Comparison of ENCODE assay signal across 25 mouse cellular contexts in genomic region chr2:20571940-20572339, GRCm38 (mm10).
"Had no signal": no experiment of that assay in that cellular context is flagged by ENCODE, and none has a peak within 500 bp of the region (broad histone marks: within the 10 kb centered on the region; RNA-seq: fewer than 3 reads in every experiment).

No protein-coding gene starts in this region.

- H3K9me3 ChIP-seq: embryonic facial prominence, embryonic 10.5 days; embryonic facial prominence, embryonic 12.5 days; embryonic facial prominence, embryonic 13.5 days; embryonic facial prominence, embryonic 15.5 days; forebrain, embryonic 10.5 days; forebrain, embryonic 12.5 days; forebrain, embryonic 13.5 days; forebrain, embryonic 15.5 days had no signal

- H3K9ac ChIP-seq: embryonic facial prominence, embryonic 12.5 days; embryonic facial prominence, embryonic 13.5 days; embryonic facial prominence, embryonic 15.5 days; forebrain, embryonic 12.5 days; forebrain, embryonic 13.5 days; forebrain, embryonic 15.5 days; forebrain, postnatal 0 days had no signal

- H3K4me1 ChIP-seq: embryonic facial prominence, embryonic 10.5 days; embryonic facial prominence, embryonic 12.5 days; embryonic facial prominence, embryonic 13.5 days; embryonic facial prominence, embryonic 15.5 days; forebrain, embryonic 12.5 days; forebrain, embryonic 15.5 days had no signal

- H3K4me2 ChIP-seq: embryonic facial prominence, embryonic 12.5 days; embryonic facial prominence, embryonic 13.5 days; embryonic facial prominence, embryonic 15.5 days; forebrain, embryonic 12.5 days; forebrain, embryonic 13.5 days; forebrain, embryonic 15.5 days had no signal

- H3K4me3 ChIP-seq: embryonic facial prominence, embryonic 10.5 days; embryonic facial prominence, embryonic 12.5 days; embryonic facial prominence, embryonic 13.5 days; embryonic facial prominence, embryonic 15.5 days; erythroblast, embryonic 14.5 days; forebrain, embryonic 10.5 days; forebrain, embryonic 12.5 days; forebrain, embryonic 13.5 days; forebrain, embryonic 15.5 days; gastrocnemius, adult 2 months; heart, adult 2 months had no signal

- H3K27me3 ChIP-seq: embryonic facial prominence, embryonic 12.5 days; embryonic facial prominence, embryonic 13.5 days; embryonic facial prominence, embryonic 15.5 days; forebrain, embryonic 12.5 days; forebrain, embryonic 13.5 days; forebrain, embryonic 15.5 days had no signal

- DNase-seq: cerebellum, adult 8-10 months; cerebellum, adult 9-10 months; cerebellum, adult 9-11 months; cerebellum, postnatal 10 days; cerebellum, postnatal 14 days; cerebellum, postnatal 25 days; cerebellum, postnatal 36 days; embryo, embryonic 11 days; forebrain, postnatal 0 days; gastrocnemius, adult 2 months; gastrocnemius, postnatal 10 days; gastrocnemius, postnatal 14 days; gastrocnemius, postnatal 25 days; gastrocnemius, postnatal 36 days; heart, adult 18-20 months; heart, adult 2 months had no signal

- H3K36me3 ChIP-seq: embryonic facial prominence, embryonic 12.5 days; embryonic facial prominence, embryonic 15.5 days; forebrain, embryonic 12.5 days; forebrain, embryonic 15.5 days had no signal

- H3K27ac ChIP-seq: embryonic facial prominence, embryonic 10.5 days; embryonic facial prominence, embryonic 12.5 days; embryonic facial prominence, embryonic 13.5 days; embryonic facial prominence, embryonic 15.5 days; forebrain, embryonic 10.5 days; forebrain, embryonic 12.5 days; forebrain, embryonic 13.5 days; forebrain, embryonic 15.5 days; gastrocnemius, adult 2 months; heart, adult 2 months had no signal
